Mouse (Mus musculus) heart, adult 8-10 months (tissue): ENCODE measurements around the gene Eme1. TPM values are rescaled to one million over a fixed set of nuclear protein-coding genes. Genes with fewer than 3 reads are reported as not detected.

Experiments used
- DNase-seq: peaks from one replicate; pipeline ENCODE4 v3.0.0; 2022; ENCODE audit warnings: low spot score
- total RNA-seq, 4 experiments: library from RNA; stranded (reverse); gene quantifications; 2 replicates each; pipeline ENCODE4 v1.2.4; 2022

The Eme1 gene
- total RNA-seq, 4 experiments from 2014 or later: 0.44 TPM; not detected in 3

GRCm38 (mm10) chr11:94646457-94646856, 7.3 kb downstream of the Eme1 start:
- no peak for DNase-seq

- DNase-seq: no peak
Observed at GRCm38 (mm10) chr11:94644461-94645219, 9.1 kb downstream of the Eme1 start.

- no peak for DNase-seq
Observed at GRCm38 (mm10) chr11:94634431-94634830, 19.3 kb downstream of the Eme1 start.

DNA sequence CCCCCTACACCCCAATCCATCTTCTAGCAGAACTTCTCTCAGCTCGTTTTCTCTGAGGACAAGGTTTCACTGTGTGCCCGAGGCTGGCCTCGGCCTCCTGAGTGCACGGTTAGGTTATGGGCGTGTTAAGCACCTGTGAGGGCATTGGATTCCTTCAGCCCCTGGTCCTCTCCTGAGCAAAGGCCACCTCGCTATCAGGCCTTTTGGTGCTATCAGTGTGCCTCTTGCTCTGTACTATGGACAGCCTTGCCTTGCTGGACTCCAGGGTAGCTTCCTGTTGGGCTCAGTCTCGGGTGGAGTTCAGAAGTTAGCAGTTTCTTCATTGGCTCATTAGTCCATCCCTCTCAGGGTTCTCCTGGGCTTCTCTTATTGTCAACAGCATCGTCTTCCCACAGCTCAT, 20.8 kb downstream of the Eme1 start:
- no peak for DNase-seq

GRCm38 (mm10) chr11:94631969-94632368, 21.8 kb downstream of the Eme1 start:
- DNase-seq: no peak

DNA sequence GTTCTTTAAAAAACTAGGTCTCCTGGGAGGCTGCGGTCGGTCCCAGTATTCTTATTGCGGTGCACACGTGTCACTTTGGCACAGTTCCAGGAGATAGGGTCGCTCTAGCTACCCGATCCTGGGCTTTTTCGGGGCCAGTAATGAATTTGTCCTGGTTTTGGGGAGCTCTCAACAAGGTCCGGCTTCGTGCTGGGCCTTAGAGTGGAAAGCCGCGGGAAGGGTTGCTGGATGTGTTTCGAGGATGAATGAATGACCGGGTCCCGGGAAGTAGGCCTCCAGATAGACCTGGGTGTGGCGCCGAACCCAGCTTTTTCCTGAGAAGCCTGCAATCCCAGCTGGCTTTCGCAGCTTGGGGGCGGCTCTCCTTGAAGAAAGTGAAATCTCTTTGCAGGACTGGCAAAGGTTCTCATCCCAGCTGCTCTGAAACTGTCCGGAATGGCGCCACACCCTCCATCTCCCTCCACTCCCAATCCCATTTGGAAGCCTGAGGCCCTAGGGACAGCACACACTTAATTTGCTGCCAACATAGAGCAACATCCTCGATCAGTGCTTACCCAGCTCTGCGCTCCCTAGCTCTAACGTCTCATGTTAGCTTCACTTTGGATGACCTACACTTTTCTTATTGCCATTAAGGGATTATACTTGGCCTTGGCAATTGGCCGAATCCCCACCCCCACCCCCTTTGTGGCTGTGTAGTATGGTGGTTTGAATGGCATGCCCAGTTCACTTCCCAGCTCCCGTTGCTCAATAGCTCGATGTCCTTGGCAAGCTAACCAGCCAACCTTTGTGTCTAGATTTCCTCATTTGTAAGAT, 23.4 kb downstream of the Eme1 start:
- peak; percentile 48 for DNase-seq

- no peak for DNase-seq
Observed at GRCm38 (mm10) chr11:94629884-94630198, 23.9 kb downstream of the Eme1 start.

DNA sequence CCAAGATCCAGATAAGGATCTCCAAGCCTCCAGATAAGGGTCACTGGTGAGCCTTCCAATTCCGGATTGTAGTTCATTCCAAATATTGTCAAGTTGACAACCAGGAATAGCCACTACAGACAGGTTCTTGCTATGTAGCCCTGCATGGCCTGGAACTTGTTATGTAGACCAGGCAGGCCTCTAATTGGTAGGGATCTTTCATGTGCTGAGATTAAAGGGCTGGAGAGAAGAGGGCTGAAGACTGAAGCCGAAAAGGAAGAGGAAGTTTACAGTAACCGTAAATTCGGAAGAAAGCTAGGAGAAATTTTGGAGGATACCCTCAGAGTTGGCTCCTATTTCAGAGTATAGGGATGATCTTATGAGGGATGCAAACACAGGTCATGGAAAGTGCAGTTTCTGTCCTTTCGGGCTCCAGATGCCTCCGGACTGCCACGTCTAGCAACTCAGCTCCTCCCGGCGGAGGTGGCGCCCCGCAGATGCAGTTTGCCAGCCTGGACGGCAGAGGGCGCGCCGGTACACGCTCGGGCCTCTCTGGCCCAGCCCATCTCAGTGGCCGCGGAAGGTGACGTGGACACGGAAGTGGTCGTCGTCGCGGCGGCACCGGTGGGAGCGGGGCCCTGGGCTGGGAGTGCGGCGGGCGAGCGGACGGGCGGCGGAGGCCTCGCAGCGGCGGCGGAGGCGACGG, 24.4 kb downstream of the Eme1 start, which contains the start of gene Lrrc59:
TSS of gene Lrrc59 (plus strand) at position 569 of the 685 bp plus-strand sequence.
- peak; percentile 93 for DNase-seq

DNA sequence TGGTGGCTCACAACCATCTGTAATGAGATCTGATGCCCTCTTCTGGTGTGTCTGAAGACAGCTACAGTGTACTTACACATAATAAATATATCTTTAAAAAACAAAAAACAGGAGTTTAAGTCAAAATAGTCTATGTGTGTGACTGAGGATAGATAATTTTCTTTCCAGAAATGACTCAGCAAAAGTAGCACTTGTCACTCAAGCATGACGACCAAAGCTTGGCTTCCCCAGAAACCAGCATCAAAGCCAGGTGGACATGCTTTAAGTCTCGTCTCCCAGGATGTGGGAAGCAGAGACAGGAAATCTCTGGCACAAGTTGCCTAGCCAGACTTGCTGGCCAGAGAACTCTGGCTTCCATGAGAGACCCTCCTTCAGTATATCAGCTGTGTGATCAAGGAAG, 31.6 kb downstream of the Eme1 start:
- no peak for DNase-seq

- DNase-seq: no peak
Observed at GRCm38 (mm10) chr11:94621458-94621852, 32.3 kb downstream of the Eme1 start.

- no peak for DNase-seq
Observed at GRCm38 (mm10) chr11:94620766-94621457, 32.9 kb downstream of the Eme1 start.

- DNase-seq: no peak
Observed at GRCm38 (mm10) chr11:94617646-94618045, 36.1 kb downstream of the Eme1 start.

DNA sequence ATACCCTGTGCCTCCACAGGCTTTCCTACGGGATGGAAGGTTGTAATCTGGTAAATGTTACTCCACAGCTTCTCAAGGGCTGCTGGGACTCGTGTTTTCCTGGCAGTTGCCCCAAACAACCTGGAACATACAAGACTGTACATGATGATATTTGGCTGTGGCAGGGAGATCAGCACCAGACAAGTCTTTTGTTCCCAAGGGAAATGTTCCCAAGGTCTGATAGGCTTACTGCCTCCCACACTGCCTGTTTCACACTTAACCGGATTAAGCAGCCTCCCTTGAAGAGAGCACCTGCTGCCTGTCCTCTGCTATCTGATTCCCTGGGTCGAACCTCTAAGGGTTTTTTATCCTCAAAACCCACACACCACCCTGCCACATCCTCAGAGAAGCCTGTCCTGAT, 38.3 kb downstream of the Eme1 start:
- no peak for DNase-seq

DNA sequence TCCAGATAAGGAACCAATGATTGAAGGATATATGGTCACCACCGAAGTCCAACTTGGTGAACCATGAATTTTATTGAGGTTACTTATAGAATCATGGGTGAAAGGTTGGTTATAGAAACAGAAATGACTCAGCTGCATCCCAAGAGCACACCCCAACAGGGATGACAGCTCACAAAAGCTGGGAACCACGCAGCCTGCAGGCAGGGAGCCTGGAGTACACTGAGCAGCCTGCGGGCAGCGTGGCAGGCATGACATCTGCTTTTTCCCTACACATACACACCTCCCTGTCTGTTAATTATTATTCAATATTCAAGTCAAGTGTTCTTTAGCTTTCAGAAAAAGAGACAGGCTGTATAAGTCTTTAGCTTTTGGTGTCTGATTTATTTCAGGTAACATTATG, 39.2 kb downstream of the Eme1 start:
- DNase-seq: no peak

GRCm38 (mm10) chr11:94610744-94611740, 42.7 kb downstream of the Eme1 start:
- no peak for DNase-seq

DNA sequence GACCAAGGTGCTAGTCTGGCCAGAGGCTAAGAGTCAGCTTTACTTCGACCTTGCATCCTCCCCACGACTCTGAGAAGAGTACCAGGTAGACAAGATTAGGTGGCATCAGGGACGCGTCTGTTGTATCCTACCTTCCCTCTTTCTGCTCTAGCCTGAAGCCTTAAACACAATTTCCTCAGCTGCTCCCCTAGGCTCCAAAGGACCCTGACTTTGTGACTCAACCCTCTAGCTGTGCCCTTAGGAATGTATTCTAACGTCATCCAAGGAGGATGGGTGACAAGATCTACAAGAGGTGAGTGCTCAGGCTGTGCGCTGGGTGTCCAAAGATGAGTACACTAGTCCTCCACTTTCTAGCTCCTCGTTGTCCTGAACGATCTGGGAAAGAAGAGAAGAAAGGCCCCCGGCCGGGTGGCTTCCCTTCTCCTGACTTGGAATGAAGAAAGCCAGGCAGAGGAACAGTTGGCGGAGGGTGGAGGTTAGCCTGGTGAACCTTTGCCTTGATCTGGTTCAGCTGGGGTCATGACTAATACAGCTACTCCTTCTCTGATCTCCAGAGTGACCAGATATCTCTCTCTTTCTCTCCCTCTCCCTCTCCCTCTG, 51.3 kb downstream of the Eme1 start:
- no peak for DNase-seq

- DNase-seq: peak; percentile 81
Observed at GRCm38 (mm10) chr11:94601321-94602281, 52.2 kb downstream of the Eme1 start, which contains the start of gene Acsf2. Gene Acsf2, minus strand, starts transcription at chr11:94601871.

- DNase-seq: no peak
Observed at GRCm38 (mm10) chr11:94600447-94600846, 53.3 kb downstream of the Eme1 start.
